Comparison of ENCODE assay signal across 8 mouse cellular contexts in the genomic region with DNA sequence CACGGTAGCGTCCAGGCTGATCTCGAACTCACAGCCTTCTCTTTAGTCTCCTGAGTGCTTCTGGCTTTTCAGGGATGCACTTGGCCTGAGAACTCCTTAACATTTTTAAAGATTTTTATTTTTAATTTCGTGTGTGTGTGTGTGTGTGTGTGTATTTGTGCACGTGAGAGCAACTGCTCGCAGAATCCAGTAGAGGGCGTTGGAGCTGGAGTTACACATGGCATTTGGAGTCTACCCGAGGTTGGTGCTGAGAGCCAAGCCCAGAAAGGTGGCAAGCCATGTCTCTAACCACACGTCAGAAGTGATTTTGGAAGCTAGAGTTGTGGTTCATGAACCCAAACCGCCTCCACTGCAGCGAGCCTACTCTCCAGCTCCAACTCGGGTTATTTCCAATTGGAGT. TPM values are rescaled to one million over a fixed set of nuclear protein-coding genes. Genes with fewer than 3 reads are reported as not detected.
DNase-seq lines count a peak whose midpoint lies in the region; ATAC-seq and TF ChIP-seq lines count a peak whose summit lies in the region.

No protein-coding gene starts in this region.

- no peaks in the 10 kb centered on the region for H3K27me3 ChIP-seq in heart, embryonic 16.5 days (ENCODE audit: control insufficient read depth, insufficient read depth, low read length)
- no peaks in the 10 kb centered on the region for H3K27me3 ChIP-seq in forebrain, embryonic 10.5 days (ENCODE audit: poor library complexity, severe bottlenecking)
- no peaks in the 10 kb centered on the region for H3K27me3 ChIP-seq in liver, embryonic 14.5 days (ENCODE audit: control insufficient read depth, insufficient read depth, low read length)

- WGBS in heart, embryonic 16.5 days, result 44% methylated on average over 12 of the region's 12 CpGs
- 51% methylated on average over 12 of the region's 12 CpGs for WGBS in forebrain, embryonic 10.5 days
- WGBS in liver, embryonic 14.5 days (ENCODE audit: insufficient replicate concordance), result 34% methylated on average over 12 of the region's 12 CpGs

- H3K9me3 ChIP-seq in heart, embryonic 16.5 days (replicated peaks; ENCODE audit: control insufficient read depth, low read length), result no peaks in the 10 kb centered on the region
- H3K9me3 ChIP-seq in ES-E14 (ENCODE audit: control insufficient read depth, insufficient read depth, low read depth, low read length), result no peaks in the 10 kb centered on the region
- H3K9me3 ChIP-seq in forebrain, embryonic 10.5 days, result no peaks in the 10 kb centered on the region
- H3K9me3 ChIP-seq in liver, embryonic 14.5 days (ENCODE audit: control insufficient read depth, low read length), result no peaks in the 10 kb centered on the region

- H3K4me3 ChIP-seq in heart, embryonic 16.5 days (ENCODE audit: low read length), result peak overlapping the region; percentile 98
- H3K4me3 ChIP-seq in ES-E14 (ENCODE audit: insufficient read depth in 1 of 2, low read depth in 1 of 2, low read length in 2 of 2, poor library complexity in 1 of 2, severe bottlenecking in 1 of 2), result peak overlapping the region; percentile 87 to 92
- H3K4me3 ChIP-seq in forebrain, embryonic 10.5 days, result peak overlapping the region; percentile 97
- peak overlapping the region; percentile 65 to 70 for H3K4me3 ChIP-seq in liver, embryonic 14.5 days (ENCODE audit: insufficient read depth in 1 of 2, low read depth in 2 of 2, low read length in 2 of 2)

- H3K4me1 ChIP-seq in heart, embryonic 16.5 days (ENCODE audit: control insufficient read depth, insufficient read depth, low read length), result peaks cover 9% of the 10 kb centered on the region
- H3K4me1 ChIP-seq in ES-E14 (ENCODE audit: control insufficient read depth in 2 of 2, insufficient read depth in 2 of 2, low read length in 2 of 2, poor library complexity in 1 of 2), result peaks cover 0 to 2% of the 10 kb centered on the region in 2 experiments; a peak in 1 of 4 replicates
- H3K4me1 ChIP-seq in forebrain, embryonic 10.5 days, result peaks cover 15% of the 10 kb centered on the region
- H3K4me1 ChIP-seq in liver, embryonic 14.5 days (replicated peaks; ENCODE audit: control insufficient read depth in 2 of 2, insufficient read depth in 2 of 2, low read length in 1 of 2), result peaks cover 9% of the 10 kb centered on the region in 2 experiments

- intact Hi-C loops in gastrocnemius, postnatal 14 days (cut with DNase I; ENCODE audit: low total_unique reads), result no loop called here

- H3K4me2 ChIP-seq in heart, embryonic 16.5 days (ENCODE audit: low read depth, low read length), result peak overlapping the region; percentile 99
- H3K4me2 ChIP-seq in liver, embryonic 14.5 days (ENCODE audit: low read depth), result peak overlapping the region; percentile 78

- TF ChIP-seq EP300 in liver, embryonic 14.5 days (IDR thresholded peaks at IDR 0.05; ENCODE audit: low read depth), result no peak

- peak; percentile 54 for TF ChIP-seq CTCF in liver, embryonic 14.5 days (IDR thresholded peaks at IDR 0.05; ENCODE audit: low read depth)

- in situ Hi-C loops in ES-E14 (cut with MboI; ENCODE audit: low sequenced_read_pairs in 2 of 2, unreplicated experiment in 2 of 2), result no loop called here

- H3K9ac ChIP-seq in heart, embryonic 16.5 days (ENCODE audit: low read length), result peak overlapping the region; percentile 97
- peak overlapping the region; percentile 92 for H3K9ac ChIP-seq in ES-E14 (ENCODE audit: insufficient read depth, low read depth, low read length, poor library complexity, severe bottlenecking)
- H3K9ac ChIP-seq in liver, embryonic 14.5 days (replicated peaks), result peak overlapping the region; percentile 70

- no peak for ATAC-seq in heart, embryonic 16.5 days (replicated peaks; ENCODE audit: extremely low read depth, insufficient read depth, low FRiP score)
- no peak for ATAC-seq in liver, embryonic 14.5 days (ENCODE audit: insufficient read depth)

- no peak for DNase-seq in heart, adult 8-10 months (ENCODE audit: low spot score)
- peak; percentile 59 for DNase-seq in ES-E14 (ENCODE audit: low read depth, low spot score)
- no peak for DNase-seq in forebrain, embryonic 10.5 days (ENCODE audit: extremely low spot score, low spot score)
- DNase-seq in liver, embryonic 14.5 days (ENCODE audit: low read depth in 3 of 3, low spot score in 3 of 3), result no peak
- DNase-seq in gastrocnemius, postnatal 14 days, result no peak
- no peak for DNase-seq in ovary, postnatal 10 days (ENCODE audit: low spot score)
- no peak for DNase-seq in cerebellum, adult 9-10 months

- H3K27ac ChIP-seq in heart, embryonic 16.5 days (ENCODE audit: low read length), result no peak overlapping the region
- peak overlapping the region; percentile 51; the same call in 1 of the 2 replicates for H3K27ac ChIP-seq in ES-E14 (ENCODE audit: insufficient read depth, low read depth, low read length, poor library complexity, severe bottlenecking)
- H3K27ac ChIP-seq in forebrain, embryonic 10.5 days, result peak overlapping the region; percentile 91
- H3K27ac ChIP-seq in liver, embryonic 14.5 days, result no peak overlapping the region

- H3K36me3 ChIP-seq in heart, embryonic 16.5 days (ENCODE audit: control insufficient read depth, insufficient read depth), result peaks cover 16% of the 10 kb centered on the region
- peaks cover 16% of the 10 kb centered on the region for H3K36me3 ChIP-seq in ES-E14 (ENCODE audit: control insufficient read depth, insufficient read depth, low read length, poor library complexity, severe bottlenecking)
- H3K36me3 ChIP-seq in forebrain, embryonic 10.5 days (replicated peaks), result peaks cover 31% of the 10 kb centered on the region
- H3K36me3 ChIP-seq in liver, embryonic 14.5 days (replicated peaks; ENCODE audit: control insufficient read depth, insufficient read depth, low read depth), result peaks cover 5% of the 10 kb centered on the region; the same call in 1 of the 2 replicates

TF ChIP-seq in ES-E14, 5 proteins besides CTCF, POLR2A, EP300 and RAD21:
- no peak for TF ChIP-seq ZNF384 (IDR thresholded peaks at IDR 0.05; ENCODE audit: low read depth, low read length)
- TF ChIP-seq ZC3H11A (IDR thresholded peaks at IDR 0.05; ENCODE audit: borderline replicate concordance, low read depth, low read length), result no peak
- TF ChIP-seq HCFC1 (IDR thresholded peaks at IDR 0.05; ENCODE audit: borderline replicate concordance, insufficient read depth, low read length), result no peak
- no peak for TF ChIP-seq MAFK (IDR thresholded peaks at IDR 0.05; ENCODE audit: insufficient read depth, low read depth, low read length)
- no peak for TF ChIP-seq CHD2 (IDR thresholded peaks at IDR 0.05; ENCODE audit: low read depth, low read length)

RNA-seq across cellular contexts. Expression of a gene that starts 0.7 kb away (rescaled TPM):
- polyA plus RNA-seq in heart, embryonic 16.5 days (2015; fragmentation: Nextera tagmentation; extraction: Ambion mirVana), result 64.5 and 65.2 TPM in 2 replicates
- total RNA-seq in heart, adult 8-10 months (2022), result 10 to 100 TPM; 21.0 to 21.4 (median 21.1) TPM
- 119 and 140 TPM in 2 replicates for total RNA-seq in ES-E14 (2012; rRNA removed)
- 85.1 and 92.0 TPM in 2 replicates for polyA plus RNA-seq in forebrain, embryonic 10.5 days (2016; fragmentation: Nextera tagmentation; extraction: Ambion mirVana)
- polyA plus RNA-seq in liver, embryonic 14.5 days (2012; rRNA removed), result 23.1 and 24.3 TPM in 2 replicates
- 27.0 and 31.7 TPM in 2 replicates for polyA plus RNA-seq in liver, embryonic 14.5 days (2014; fragmentation: Nextera tagmentation; extraction: Ambion mirVana)
- 10 to 100 TPM; 28.6 to 32.4 TPM for total RNA-seq in gastrocnemius, postnatal 14 days (2021)

RNA-seq across cellular contexts. Expression of a gene that starts 7.5 kb away (rescaled TPM):
- polyA plus RNA-seq in heart, embryonic 16.5 days (2015; fragmentation: Nextera tagmentation; extraction: Ambion mirVana), result 0.29 TPM in 1 of 2 replicates, not detected in the other
- total RNA-seq in heart, adult 8-10 months (2022), result 1 to 10 TPM; 3.1 to 5.7 (median 4.6) TPM
- total RNA-seq in ES-E14 (2012; rRNA removed), result 0.42 and 0.45 TPM in 2 replicates
- polyA plus RNA-seq in forebrain, embryonic 10.5 days (2016; fragmentation: Nextera tagmentation; extraction: Ambion mirVana), result not detected in 2 replicates
- polyA plus RNA-seq in liver, embryonic 14.5 days (2012; rRNA removed), result 0.02 TPM in 2 replicates
- polyA plus RNA-seq in liver, embryonic 14.5 days (2014; fragmentation: Nextera tagmentation; extraction: Ambion mirVana), result 0.13 TPM in 1 of 2 replicates, not detected in the other
- 1 to 10 TPM in 1 of 2 experiments, under 1 TPM in 1; 0.51 to 2.7 TPM for total RNA-seq in gastrocnemius, postnatal 14 days (2021)

RNA-seq across cellular contexts. Expression of a gene that starts 15.2 kb away (rescaled TPM):
- 1.8 and 3.1 TPM in 2 replicates for polyA plus RNA-seq in heart, embryonic 16.5 days (2015; fragmentation: Nextera tagmentation; extraction: Ambion mirVana)
- 1 to 10 TPM in 2 of 4 experiments, under 1 TPM in 2; 0.60 to 2.0 (median 1.1) TPM for total RNA-seq in heart, adult 8-10 months (2022)
- total RNA-seq in ES-E14 (2012; rRNA removed), result 0.80 and 3.0 TPM in 2 replicates
- 0.73 and 1.3 TPM in 2 replicates for polyA plus RNA-seq in forebrain, embryonic 10.5 days (2016; fragmentation: Nextera tagmentation; extraction: Ambion mirVana)
- polyA plus RNA-seq in liver, embryonic 14.5 days (2012; rRNA removed), result 0.11 and 0.24 TPM in 2 replicates
- polyA plus RNA-seq in liver, embryonic 14.5 days (2014; fragmentation: Nextera tagmentation; extraction: Ambion mirVana), result 0.08 TPM in 1 of 2 replicates, not detected in the other
- total RNA-seq in gastrocnemius, postnatal 14 days (2021), result under 1 TPM; 0.31 to 0.49 TPM

RNA-seq across cellular contexts. Expression of a gene that starts 24.0 kb away (rescaled TPM):
- polyA plus RNA-seq in heart, embryonic 16.5 days (2015; fragmentation: Nextera tagmentation; extraction: Ambion mirVana), result 14.2 and 15.0 TPM in 2 replicates
- total RNA-seq in heart, adult 8-10 months (2022), result 10 to 100 TPM in 3 of 4 experiments, 1 to 10 TPM in 1; 8.2 to 11.7 (median 11.2) TPM
- 34.5 and 42.3 TPM in 2 replicates for total RNA-seq in ES-E14 (2012; rRNA removed)
- 38.3 and 40.6 TPM in 2 replicates for polyA plus RNA-seq in forebrain, embryonic 10.5 days (2016; fragmentation: Nextera tagmentation; extraction: Ambion mirVana)
- polyA plus RNA-seq in liver, embryonic 14.5 days (2012; rRNA removed), result 8.1 and 12.8 TPM in 2 replicates
- 8.6 and 11.0 TPM in 2 replicates for polyA plus RNA-seq in liver, embryonic 14.5 days (2014; fragmentation: Nextera tagmentation; extraction: Ambion mirVana)
- 10 to 100 TPM; 11.1 to 13.3 TPM for total RNA-seq in gastrocnemius, postnatal 14 days (2021)

RNA-seq across cellular contexts. Expression of a gene that starts 28.1 kb away (rescaled TPM):
- polyA plus RNA-seq in heart, embryonic 16.5 days (2015; fragmentation: Nextera tagmentation; extraction: Ambion mirVana), result 15.5 and 16.1 TPM in 2 replicates
- 1 to 10 TPM; 5.6 to 9.9 (median 7.5) TPM for total RNA-seq in heart, adult 8-10 months (2022)
- total RNA-seq in ES-E14 (2012; rRNA removed), result 6.2 and 13.3 TPM in 2 replicates
- polyA plus RNA-seq in forebrain, embryonic 10.5 days (2016; fragmentation: Nextera tagmentation; extraction: Ambion mirVana), result 2.5 and 2.7 TPM in 2 replicates
- polyA plus RNA-seq in liver, embryonic 14.5 days (2012; rRNA removed), result 3.4 and 4.3 TPM in 2 replicates
- polyA plus RNA-seq in liver, embryonic 14.5 days (2014; fragmentation: Nextera tagmentation; extraction: Ambion mirVana), result 3.4 and 5.6 TPM in 2 replicates
- 1 to 10 TPM; 6.8 TPM for total RNA-seq in gastrocnemius, postnatal 14 days (2021)

Comparison
In these comparisons a context has a peak if more than half of its experiments do, and no peak if none do; other contexts are left out.
1. H3K27ac ChIP-seq: peak in ES-E14 (single experiment) and forebrain, embryonic 10.5 days (single experiment); none in heart, embryonic 16.5 days (single experiment) and liver, embryonic 14.5 days (single experiment).
2. Peak in every context shown above with its lines, with median percentiles within 50 percentile points of each other: H3K4me3 ChIP-seq and H3K9ac ChIP-seq.